Mouse (Mus musculus): ENCODE measurements around the gene Hist2h2aa1.
A peak's percentile ranks its signal among the peaks of the same experiment; 100 is the strongest.
"Not testable (repeated sequence)": the region's sequence is repeated elsewhere in the genome, so short reads cannot be mapped to it uniquely, and the experiment has no call there.

Gene Hist2h2aa1

GRCm38 (mm10) chr3:96245003-96245886, at the start of gene Hist2h2aa1:
Hist2h2aa1 (plus strand) TSS chr3:96245497.
- DNase-seq (ENCODE audit: low spot score in 2 of 2) = peak; percentile 78 to 82

GRCm38 (mm10) chr3:96195616-96196313, 49.5 kb upstream of the Hist2h2aa1 start:
- peak in 1 of 2 experiments; percentile 26 for DNase-seq (ENCODE audit: low spot score in 2 of 2)

GRCm38 (mm10) chr3:96196437-96197128, 48.7 kb upstream of the Hist2h2aa1 start:
- DNase-seq (ENCODE audit: low spot score in 2 of 2) = peak in 1 of 2 experiments; percentile 24

GRCm38 (mm10) chr3:96197129-96197749, 48.1 kb upstream of the Hist2h2aa1 start:
- peak; percentile 75 to 79 for DNase-seq (ENCODE audit: low spot score in 2 of 2)

GRCm38 (mm10) chr3:96198181-96198580, 47.1 kb upstream of the Hist2h2aa1 start:
- DNase-seq (ENCODE audit: low spot score in 2 of 2) = peak; percentile 41 to 50

- DNase-seq (ENCODE audit: low spot score in 2 of 2) = not testable (repeated sequence)
Observed at GRCm38 (mm10) chr3:96198601-96199251, 46.6 kb upstream of the Hist2h2aa1 start.

- no peak for DNase-seq (ENCODE audit: low spot score in 2 of 2)
Observed at GRCm38 (mm10) chr3:96199731-96200130, 45.6 kb upstream of the Hist2h2aa1 start.

- DNase-seq (ENCODE audit: low spot score in 2 of 2) = no peak
Observed at GRCm38 (mm10) chr3:96207819-96208218, 37.5 kb upstream of the Hist2h2aa1 start.

GRCm38 (mm10) chr3:96209242-96209641, 36.1 kb upstream of the Hist2h2aa1 start:
- no peak for DNase-seq (ENCODE audit: low spot score in 2 of 2)

GRCm38 (mm10) chr3:96219191-96219641, 26.1 kb upstream of the Hist2h2aa1 start:
- DNase-seq (ENCODE audit: low spot score in 2 of 2) = peak; percentile 36 to 46

GRCm38 (mm10) chr3:96219661-96220130, 25.6 kb upstream of the Hist2h2aa1 start, which contains the start of the genes Bola1 and Hist2h2ab:
Bola1 (minus strand) TSS chr3:96219709.
Hist2h2ab (plus strand) TSS chr3:96219865.
- DNase-seq (ENCODE audit: low spot score in 2 of 2) = peak; percentile 68 to 73

GRCm38 (mm10) chr3:96220131-96220764, 25.0 kb upstream of the Hist2h2aa1 start:
- not testable (repeated sequence) for DNase-seq (ENCODE audit: low spot score in 2 of 2)

- peak; percentile 91 for DNase-seq (ENCODE audit: low spot score in 2 of 2)
Observed at GRCm38 (mm10) chr3:96220765-96221639, 24.3 kb upstream of the Hist2h2aa1 start, which contains the start of the genes Hist2h2ac and Hist2h2be. Hist2h2ac (minus strand) TSS chr3:96220880. Hist2h2be (plus strand) TSS chr3:96221119.

- DNase-seq (ENCODE audit: low spot score in 2 of 2) = peak; percentile 20 to 38
Observed at GRCm38 (mm10) chr3:96221640-96222038, 23.7 kb upstream of the Hist2h2aa1 start.

- no peak for DNase-seq (ENCODE audit: low spot score in 2 of 2)
Observed at GRCm38 (mm10) chr3:96222774-96223173, 22.5 kb upstream of the Hist2h2aa1 start.

- no peak for DNase-seq (ENCODE audit: low spot score in 2 of 2)
Observed at GRCm38 (mm10) chr3:96225421-96225820, 19.9 kb upstream of the Hist2h2aa1 start.

- no peak for DNase-seq (ENCODE audit: low spot score in 2 of 2)
Observed at GRCm38 (mm10) chr3:96226695-96227648, 18.3 kb upstream of the Hist2h2aa1 start.

GRCm38 (mm10) chr3:96228828-96229227, 16.5 kb upstream of the Hist2h2aa1 start:
- no peak for DNase-seq (ENCODE audit: low spot score in 2 of 2)

All from thymus, postnatal 10 days (tissue).